Mouse (Mus musculus) ovary, adult 18-20 months (tissue): ENCODE data around the gene Gm28870.
"Not testable (repeated sequence)": the region's sequence is repeated elsewhere in the genome, so short reads cannot be mapped to it uniquely, and the experiment has no call there.

Experiments used
- DNase-seq: peaks from one replicate; pipeline ENCODE4 v3.0.0; 2022; ENCODE audit warnings: low spot score, mixed read lengths

The Gm28870 gene

GRCm38 (mm10) chrY:50096976-50097375 lies at the start of gene Gm28870:
Gene Gm28870, plus strand, starts transcription at chrY:50097276.
- DNase-seq: not testable (repeated sequence)
